Mouse (Mus musculus) stomach, postnatal 0 days (tissue): Measurements from ENCODE around the gene Sebox. TPM values are rescaled to one million over a fixed set of nuclear protein-coding genes. Genes with fewer than 3 reads are reported as not detected.

Experiments
- ATAC-seq: fragments of 200-750 bp; cut with Nextera tagmentation; 2 replicates; pipeline ENCODE4 v1.8.0; 2017; ENCODE audit not compliant: low FRiP score, low TSS enrichment
- DNase-seq: peaks from one replicate; pipeline ENCODE4 v3.0.0-alpha.2; 2016; ENCODE audit warnings: low spot score
- H3K27ac ChIP-seq: fragments of 300-500 bp; sonication (generic); replicated peaks from 2 replicates; pipeline ENCODE4 v1.5.1; 2014; ENCODE audit warnings: mild to moderate bottlenecking, control low read depth
- H3K27me3 ChIP-seq: fragments of 300-500 bp; sonication (generic); 2 replicates; pipeline ENCODE4 v1.6.1; 2014; ENCODE audit warnings: low read length; ENCODE audit not compliant: control insufficient read depth, insufficient read depth
- H3K36me3 ChIP-seq: fragments of 300-500 bp; sonication (generic); 2 replicates; pipeline ENCODE4 v1.6.1; 2014; ENCODE audit warnings: low read length, mixed read lengths; ENCODE audit not compliant: control insufficient read depth, insufficient read depth
- H3K4me1 ChIP-seq: fragments of 300-500 bp; sonication (generic); replicated peaks from 2 replicates; pipeline ENCODE4 v1.6.1; 2014; ENCODE audit warnings: antibody characterized with exemption; ENCODE audit not compliant: control insufficient read depth, insufficient read depth
- H3K4me2 ChIP-seq: fragments of 300-500 bp; sonication (generic); replicated peaks from 2 replicates; pipeline ENCODE4 v1.6.1; 2014; ENCODE audit warnings: low read depth, mild to moderate bottlenecking, control low read depth, moderate library complexity
- H3K4me3 ChIP-seq: fragments of 300-500 bp; sonication (generic); 2 replicates; pipeline ENCODE4 v1.5.1; 2014; ENCODE audit warnings: low read depth, low read length, control low read depth
- H3K9ac ChIP-seq: fragments of 300-500 bp; sonication (generic); 2 replicates; pipeline ENCODE4 v1.6.1; 2014; ENCODE audit warnings: mild to moderate bottlenecking, low read length, control low read depth, mixed read lengths
- H3K9me3 ChIP-seq: fragments of 300-500 bp; sonication (generic); 2 replicates; pipeline ENCODE4 v1.6.1; 2016; ENCODE audit warnings: low read length; ENCODE audit not compliant: control insufficient read depth
- CTCF ChIP-seq: IDR thresholded peaks from 2 replicates; pipeline ENCODE4 v1.5.1; 2016; ENCODE audit warnings: antibody characterized with exemption, low read depth, mild to moderate bottlenecking, moderate library complexity
- EP300 ChIP-seq: optimal IDR thresholded peaks from 2 replicates; pipeline ENCODE3; 2016; ENCODE audit warnings: antibody characterized with exemption
- WGBS: fragments of 180-500 bp; shearing (Covaris S2); extraction: QIAGEN DNeasy Blood & Tissue Kit; methylation state at CpG from one replicate; pipeline ENCODE4 v1.1.7; 2014; 5-methylcytosine and 5-hydroxymethylcytosine counted together
- polyA plus RNA-seq: library from polyadenylated mRNA; unstranded; fragments of >200 nt; fragmentation: Nextera tagmentation; extraction: Ambion mirVana; gene quantifications from 2 replicates; pipeline ENCODE4 v1.2.1, GENCODE M21; 2015

Gene Sebox
- polyA plus RNA-seq, 1 experiment from 2014 or later, result 0.10 TPM

GRCm38 (mm10) chr11:78467515-78467914, 35.7 kb upstream of the Sebox start:
- no peak overlapping the region for H3K4me3 ChIP-seq
- WGBS, result 79% methylated on average over 7 of the region's 7 CpGs

GRCm38 (mm10) chr11:78467932-78468331, 35.3 kb upstream of the Sebox start:
- no peaks in the 10 kb centered on the region for H3K36me3 ChIP-seq
- ATAC-seq (no peak), DNase-seq (no peak)
- H3K4me2 ChIP-seq, result no peak overlapping the region
- no peak overlapping the region for H3K4me3 ChIP-seq
- no peak for TF ChIP-seq EP300
- TF ChIP-seq CTCF, result no peak
- H3K27ac ChIP-seq, result no peak overlapping the region
- WGBS, result 58% methylated on average over 3 of the region's 3 CpGs
- H3K27me3 ChIP-seq, result no peaks in the 10 kb centered on the region
- H3K4me1 ChIP-seq, result no peaks in the 10 kb centered on the region
- no peaks in the 10 kb centered on the region for H3K9me3 ChIP-seq
- no peak overlapping the region for H3K9ac ChIP-seq

More at GRCm38 (mm10) chr11:78467515-78467914, 35.7 kb upstream of the Sebox start:
- Histone ChIP-seq H3K9me3 (no peaks in the 10 kb centered on the region), H3K9ac (no peak overlapping the region), H3K27me3 (no peaks in the 10 kb centered on the region), H3K27ac (no peak overlapping the region), H3K36me3 (no peaks in the 10 kb centered on the region), H3K4me2 (no peak overlapping the region), H3K4me1 (no peaks in the 10 kb centered on the region)
- ATAC-seq (no peak), DNase-seq (no peak)
- TF ChIP-seq CTCF (no peak), EP300 (no peak)

DNA sequence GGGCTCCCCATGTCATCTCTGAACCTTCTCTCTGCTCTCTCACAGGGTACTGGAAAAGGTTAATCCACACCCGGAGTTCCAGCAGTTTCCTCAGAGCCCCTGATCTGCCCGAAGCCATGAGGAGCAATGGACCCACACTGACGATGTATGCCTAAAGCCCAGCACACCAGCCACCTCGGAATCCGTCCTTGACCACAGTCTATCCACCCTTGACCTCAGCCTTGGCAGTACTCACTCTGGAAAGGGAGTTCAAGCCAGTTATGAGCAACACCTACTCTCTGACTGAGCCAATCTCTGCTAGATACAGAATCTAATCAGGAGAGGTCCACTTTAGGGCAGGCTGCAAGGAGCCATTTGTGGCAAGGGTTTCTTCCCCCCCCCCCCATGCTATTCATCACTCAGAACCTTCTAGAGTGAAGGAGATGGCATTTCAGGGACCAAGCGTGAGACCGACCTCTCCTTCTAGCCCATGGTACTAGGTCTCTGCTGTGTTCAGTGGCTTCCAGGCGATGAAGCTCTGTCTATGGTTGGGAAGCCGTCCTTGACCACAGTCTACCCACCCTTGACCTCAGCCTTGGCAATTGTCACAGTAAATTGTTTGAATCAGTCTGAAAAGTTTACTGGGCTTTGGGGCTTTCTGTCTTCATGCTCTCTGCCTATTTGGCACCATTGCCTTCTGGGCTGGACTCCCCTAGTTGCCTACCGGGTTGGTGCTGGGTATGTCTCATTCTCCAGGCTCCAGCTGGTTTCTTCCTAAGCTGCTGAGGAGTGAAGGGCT, 31.7 kb upstream of the Sebox start:
- no peak overlapping the region for H3K4me3 ChIP-seq
- H3K9ac ChIP-seq, result no peak overlapping the region
- no peaks in the 10 kb centered on the region for H3K4me1 ChIP-seq
- TF ChIP-seq CTCF (no peak), EP300 (no peak)
- H3K36me3 ChIP-seq, result no peaks in the 10 kb centered on the region
- ATAC-seq, result no peak
- H3K9me3 ChIP-seq, result no peaks in the 10 kb centered on the region
- H3K27me3 ChIP-seq, result no peaks in the 10 kb centered on the region
- 86% methylated on average over 10 of the region's 10 CpGs for WGBS
- H3K4me2 ChIP-seq, result no peak overlapping the region
- no peak for DNase-seq
- no peak overlapping the region for H3K27ac ChIP-seq

DNA sequence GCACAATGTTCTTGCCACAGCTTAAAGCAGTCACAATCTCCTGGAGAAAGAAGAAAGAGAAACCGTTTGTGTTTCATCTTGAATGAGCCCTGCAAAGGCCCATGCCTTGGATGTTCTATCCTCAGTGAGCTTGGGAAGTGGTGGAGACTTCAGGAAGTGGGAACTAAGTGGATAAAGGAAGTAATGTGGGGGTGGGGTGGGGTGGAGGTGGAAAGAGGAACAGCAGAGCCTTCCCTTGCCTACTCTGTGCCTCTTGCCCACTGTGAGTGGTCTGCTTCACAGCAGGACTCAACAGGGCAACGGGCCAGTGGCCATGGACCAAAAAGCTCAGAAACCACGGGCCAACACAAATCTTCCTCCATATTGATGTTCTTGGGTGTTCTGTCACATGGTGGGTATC, 28.0 kb upstream of the Sebox start:
- TF ChIP-seq EP300 (no peak), CTCF (no peak)
- no peak overlapping the region for H3K4me2 ChIP-seq
- no peak overlapping the region for H3K4me3 ChIP-seq
- no peaks in the 10 kb centered on the region for H3K9me3 ChIP-seq
- ATAC-seq, result no peak
- 85% methylated on average over 3 of the region's 3 CpGs for WGBS
- H3K27ac ChIP-seq, result no peak overlapping the region
- no peaks in the 10 kb centered on the region for H3K27me3 ChIP-seq
- H3K4me1 ChIP-seq, result no peaks in the 10 kb centered on the region
- H3K9ac ChIP-seq, result no peak overlapping the region
- DNase-seq, result no peak
- no peaks in the 10 kb centered on the region for H3K36me3 ChIP-seq

GRCm38 (mm10) chr11:78483639-78484038, 19.6 kb upstream of the Sebox start:
- H3K4me3 ChIP-seq, result no peak overlapping the region
- no peak overlapping the region for H3K9ac ChIP-seq
- no peak overlapping the region for H3K27ac ChIP-seq
- ATAC-seq (no peak), DNase-seq (no peak)
- TF ChIP-seq EP300 (no peak), CTCF (no peak)
- H3K9me3 ChIP-seq, result no peaks in the 10 kb centered on the region
- H3K4me1 ChIP-seq, result no peaks in the 10 kb centered on the region
- no peak overlapping the region for H3K4me2 ChIP-seq
- no peaks in the 10 kb centered on the region; the same call in 1 of the 2 replicates for H3K27me3 ChIP-seq
- no peaks in the 10 kb centered on the region for H3K36me3 ChIP-seq
- 55% methylated on average over 7 of the region's 7 CpGs for WGBS

DNA sequence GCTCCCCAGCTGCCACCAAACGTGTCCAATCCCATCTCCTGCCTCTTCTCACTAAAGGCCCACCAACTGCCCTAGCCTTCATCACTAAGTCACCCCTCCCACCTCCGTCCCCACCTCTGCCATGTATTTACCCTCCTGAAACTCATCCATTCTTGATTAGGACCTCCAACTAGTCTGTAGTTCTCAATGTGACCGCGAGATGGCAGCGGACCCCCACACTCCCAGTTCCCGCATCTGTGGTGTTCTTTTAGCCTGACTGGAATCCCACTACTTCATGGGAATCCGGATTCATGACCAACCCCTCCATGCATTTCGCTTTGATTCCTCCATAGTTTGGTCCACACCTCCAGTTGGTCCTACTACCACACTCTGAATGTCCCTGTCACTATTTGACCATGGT, 15.1 kb upstream of the Sebox start:
- H3K4me1 ChIP-seq, result no peaks in the 10 kb centered on the region
- H3K9me3 ChIP-seq, result no peaks in the 10 kb centered on the region
- TF ChIP-seq EP300 (no peak), CTCF (peak; percentile 91)
- DNase-seq (peak; percentile 77), ATAC-seq (no peak)
- H3K27ac ChIP-seq, result no peak overlapping the region
- no peaks in the 10 kb centered on the region for H3K36me3 ChIP-seq
- H3K4me2 ChIP-seq, result no peak overlapping the region
- no peak overlapping the region for H3K4me3 ChIP-seq
- no peak overlapping the region for H3K9ac ChIP-seq
- H3K27me3 ChIP-seq, result peaks cover 8% of the 10 kb centered on the region; the same call in 1 of the 2 replicates
- WGBS, result 4% methylated on average over 8 of the region's 8 CpGs
